Mouse (Mus musculus) c-Kit-negative CD71-positive TER-119-positive erythroid progenitor cells, embryonic 14.5 days (primary cell): ENCODE data around the gene Acot11.
"Not testable (repeated sequence)": the region's sequence is repeated elsewhere in the genome, so short reads cannot be mapped to it uniquely, and the experiment has no call there.

Source experiments
- DNase-seq: peaks from one replicate; pipeline ENCODE4 v3.0.0-alpha.2; 2013; ENCODE audit warnings: low read depth, low spot score

Acot11 gene

GRCm38 (mm10) chr4:106811162-106811561 lies 6.4 kb upstream of the Acot11 start:
- no peak for DNase-seq

- no peak for DNase-seq
Measured at GRCm38 (mm10) chr4:106810039-106810438, 5.2 kb upstream of the Acot11 start.

- DNase-seq: no peak
Measured at GRCm38 (mm10) chr4:106807287-106807686, 2.5 kb upstream of the Acot11 start.

GRCm38 (mm10) chr4:106805890-106806289 lies 1.1 kb upstream of the Acot11 start:
- no peak for DNase-seq

GRCm38 (mm10) chr4:106804201-106804909 lies 443 bp downstream of the Acot11 start:
- DNase-seq: peak; percentile 83

- DNase-seq: peak; percentile 64
Measured at GRCm38 (mm10) chr4:106803781-106804180, 1.0 kb downstream of the Acot11 start.

- peak; percentile 58 for DNase-seq
Measured at GRCm38 (mm10) chr4:106799772-106800336, 4.9 kb downstream of the Acot11 start.

GRCm38 (mm10) chr4:106798908-106799546 lies 5.8 kb downstream of the Acot11 start:
- no peak for DNase-seq

GRCm38 (mm10) chr4:106795289-106795688 lies 9.5 kb downstream of the Acot11 start:
- no peak for DNase-seq

GRCm38 (mm10) chr4:106794247-106794646 lies 10.6 kb downstream of the Acot11 start:
- no peak for DNase-seq

GRCm38 (mm10) chr4:106793826-106794225 lies 11.0 kb downstream of the Acot11 start:
- not testable (repeated sequence) for DNase-seq

- peak; percentile 65 for DNase-seq
Measured at GRCm38 (mm10) chr4:106792276-106792675, 12.5 kb downstream of the Acot11 start.

GRCm38 (mm10) chr4:106790938-106791337 lies 13.9 kb downstream of the Acot11 start:
- DNase-seq: no peak

GRCm38 (mm10) chr4:106790218-106790617 lies 14.6 kb downstream of the Acot11 start:
- not testable (repeated sequence) for DNase-seq

GRCm38 (mm10) chr4:106789705-106790104 lies 15.1 kb downstream of the Acot11 start:
- DNase-seq: no peak

- DNase-seq: no peak
Measured at GRCm38 (mm10) chr4:106788627-106789026, 16.2 kb downstream of the Acot11 start.

- no peak for DNase-seq
Measured at GRCm38 (mm10) chr4:106787830-106788229, 17.0 kb downstream of the Acot11 start.

GRCm38 (mm10) chr4:106785753-106786540 lies 18.9 kb downstream of the Acot11 start:
- DNase-seq: no peak

- DNase-seq: no peak
Measured at GRCm38 (mm10) chr4:106785345-106785744, 19.5 kb downstream of the Acot11 start.

- DNase-seq: no peak
Measured at GRCm38 (mm10) chr4:106784806-106785205, 20.0 kb downstream of the Acot11 start.

GRCm38 (mm10) chr4:106783137-106783536 lies 21.7 kb downstream of the Acot11 start:
- no peak for DNase-seq

- DNase-seq: no peak
Measured at GRCm38 (mm10) chr4:106780045-106780444, 24.8 kb downstream of the Acot11 start.
